Mouse (Mus musculus) adrenal gland, postnatal 10 days (tissue): Measurements from ENCODE around the gene Fbxw8. TPM values are rescaled to one million over a fixed set of nuclear protein-coding genes. Genes with fewer than 3 reads are reported as not detected.

Source experiments
- DNase-seq: peaks from one replicate; pipeline ENCODE4 v3.0.0; 2021; ENCODE audit warnings: mixed read lengths
- total RNA-seq, 2 experiments: library from RNA; stranded (reverse); gene quantifications; 2 replicates each; pipeline ENCODE4 v1.2.3; 2021

Fbxw8 gene
- total RNA-seq, 2 experiments from 2014 or later = 51.8 to 53.4 TPM

- DNase-seq = no peak
These were observed 47.0 kb downstream of the Fbxw8 start for GRCm38 (mm10) chr5:118108124-118108793.

- no peak for DNase-seq
These were observed 48.6 kb downstream of the Fbxw8 start for GRCm38 (mm10) chr5:118106667-118107066.

DNA sequence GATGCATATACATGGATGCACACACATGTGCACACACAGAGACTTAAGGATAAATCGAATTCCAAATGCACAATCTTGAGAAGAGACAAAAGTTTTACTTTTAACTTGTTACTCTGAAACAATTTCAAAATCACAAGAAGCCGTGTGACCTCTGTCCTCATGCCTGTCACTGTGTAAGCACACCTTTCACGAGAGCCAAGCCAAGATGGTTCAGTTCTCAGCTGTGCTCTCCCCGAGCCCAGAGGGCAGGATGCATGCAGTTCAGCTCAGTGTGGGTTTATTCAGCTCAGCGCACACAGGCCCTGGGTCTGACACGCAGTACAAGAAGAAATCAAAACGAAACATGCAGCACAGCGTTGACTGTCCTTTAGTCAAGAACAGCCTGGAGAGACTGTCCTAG is 49.7 kb downstream of the Fbxw8 start:
- no peak for DNase-seq

DNA sequence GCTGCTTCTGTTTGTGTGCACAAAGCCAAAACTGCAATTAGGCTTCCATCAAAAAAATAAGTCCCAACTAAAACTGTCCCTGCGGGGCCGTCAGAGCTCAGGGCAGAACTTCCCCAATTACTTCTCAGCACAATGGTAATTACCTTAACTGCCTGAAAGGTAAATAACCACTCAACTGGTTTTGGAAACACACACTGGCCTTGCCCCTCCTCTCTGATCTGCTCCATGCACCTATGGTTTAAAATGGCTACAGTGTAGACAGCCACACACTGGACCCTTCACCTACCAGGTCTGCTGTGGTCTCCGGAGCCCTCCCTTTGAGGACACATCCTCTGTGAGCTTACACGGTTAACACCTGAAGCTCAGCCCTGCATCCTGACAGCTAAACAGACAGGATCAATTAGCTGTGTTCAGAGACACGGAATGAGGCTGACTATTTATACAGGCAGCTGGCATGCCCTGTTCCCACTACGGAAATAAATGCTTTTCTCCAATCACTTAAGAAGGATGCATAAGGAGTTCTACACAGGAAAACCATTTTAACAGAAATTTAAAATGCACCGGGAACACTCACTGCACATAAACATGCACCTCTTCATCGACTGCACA is 55.3 kb downstream of the Fbxw8 start:
- no peak for DNase-seq

DNA sequence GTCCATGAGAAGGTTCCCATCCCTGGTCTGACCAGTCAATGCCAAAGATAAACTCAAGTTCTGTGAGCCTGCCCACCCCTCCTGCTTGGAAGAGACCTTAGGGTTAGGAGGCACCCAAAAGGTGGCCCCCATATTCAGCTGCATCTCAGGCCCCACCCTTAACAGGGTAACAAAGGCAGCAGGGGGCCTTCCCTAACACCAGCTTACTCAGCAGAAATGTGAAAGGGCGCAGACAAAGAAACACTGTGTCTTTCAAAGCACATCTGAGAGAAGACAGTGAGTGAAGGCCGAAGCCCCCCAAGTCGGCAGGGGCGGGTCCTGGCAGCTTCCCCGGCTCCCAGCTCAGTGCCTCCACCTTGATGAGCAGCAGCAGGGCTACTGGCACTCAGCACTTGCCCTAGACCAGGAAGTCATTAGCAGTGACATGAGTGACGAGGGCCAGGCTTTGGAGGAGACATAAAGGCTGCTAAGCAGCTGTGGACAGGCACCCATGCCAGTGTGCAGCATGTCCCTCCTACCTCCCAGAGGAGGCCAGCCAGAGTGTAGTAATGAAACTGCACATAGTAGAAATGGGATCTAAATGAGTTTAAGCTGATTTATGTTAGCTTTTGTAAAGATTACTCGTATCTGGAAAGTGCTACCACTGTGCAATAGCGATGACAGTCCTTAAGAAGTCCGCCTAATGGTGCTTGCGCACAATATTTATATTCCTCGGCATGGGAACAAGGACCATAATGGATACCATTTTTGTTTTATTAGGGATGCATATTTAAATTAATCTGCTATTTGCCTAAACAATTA is 56.0 kb downstream of the Fbxw8 start:
- no peak for DNase-seq

DNA sequence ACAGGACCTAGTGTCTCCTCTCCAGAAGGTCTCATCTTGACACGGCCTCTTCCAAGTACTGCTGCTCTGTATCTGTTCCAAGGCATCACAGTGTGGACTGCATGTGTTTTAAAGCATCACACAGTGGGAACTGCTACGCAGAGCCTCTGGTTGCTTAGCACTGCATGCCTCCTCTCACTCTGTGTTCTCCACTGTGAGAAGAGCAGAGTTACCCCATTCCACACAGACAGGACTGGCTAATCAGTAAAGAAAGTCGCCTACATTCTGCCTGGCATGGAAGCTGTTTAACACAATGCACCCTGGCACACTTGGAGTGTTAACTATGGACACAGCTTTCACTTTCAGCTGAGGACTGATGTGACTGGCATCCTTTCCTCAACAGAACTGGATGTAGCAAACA is 58.9 kb downstream of the Fbxw8 start:
- DNase-seq = no peak

GRCm38 (mm10) chr5:118095849-118096248 is 59.4 kb downstream of the Fbxw8 start:
- no peak for DNase-seq

DNA sequence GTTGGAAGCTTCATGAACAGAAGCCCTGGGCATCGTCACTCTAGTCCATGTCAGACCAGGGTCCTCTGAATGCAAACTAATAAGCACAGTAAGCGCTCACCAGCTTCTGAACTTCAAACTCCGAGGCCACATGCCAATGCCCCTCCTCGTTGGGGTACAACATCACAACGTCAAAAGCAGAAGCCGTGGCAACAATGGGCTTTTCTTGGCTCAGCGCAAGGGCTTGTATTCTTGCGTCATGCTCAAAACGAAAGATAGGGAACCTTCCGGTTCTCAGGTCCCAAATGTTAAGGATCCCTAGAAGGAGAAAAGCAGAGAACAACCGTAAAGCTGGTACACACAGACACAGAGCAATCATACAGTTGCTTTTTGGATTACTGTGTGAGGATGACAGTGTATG is 59.8 kb downstream of the Fbxw8 start:
- DNase-seq = no peak

DNA sequence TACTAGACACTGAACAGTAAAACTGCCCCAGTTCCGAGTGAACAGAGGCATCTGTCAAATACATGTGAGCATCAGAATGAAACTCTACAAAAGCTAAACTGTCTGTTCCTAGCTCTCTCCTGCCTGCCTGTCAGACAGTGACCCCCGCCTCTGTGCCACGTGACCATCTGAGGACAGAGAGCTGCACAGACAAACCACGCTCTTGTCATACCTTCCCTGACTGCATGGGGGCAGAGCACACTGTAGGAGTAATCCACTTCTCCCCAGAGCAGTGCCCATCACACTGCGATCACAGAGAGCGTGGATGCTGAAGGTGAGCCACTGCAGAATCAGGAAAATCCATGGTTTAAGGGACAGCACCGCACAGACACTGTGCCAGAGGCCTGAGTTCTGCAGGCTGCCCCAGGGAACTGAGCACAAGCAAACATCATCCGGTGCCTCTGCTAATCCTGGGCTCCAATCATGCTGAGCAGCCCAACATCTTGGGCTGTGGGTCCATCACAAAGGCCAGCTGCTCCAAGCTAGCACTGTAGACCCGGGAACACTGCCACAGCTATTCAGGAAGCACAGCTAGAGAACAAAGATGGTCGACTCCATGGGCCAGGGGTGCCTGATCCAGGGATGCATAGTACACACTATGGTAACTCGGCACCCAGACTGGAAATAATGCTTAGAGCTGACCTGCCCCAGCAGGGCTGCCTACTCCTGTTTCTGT is 61.8 kb downstream of the Fbxw8 start:
- DNase-seq = no peak

- DNase-seq = peak; percentile 33
These were observed 64.4 kb downstream of the Fbxw8 start for GRCm38 (mm10) chr5:118090837-118091236.

- no peak for DNase-seq
These were observed 65.2 kb downstream of the Fbxw8 start for GRCm38 (mm10) chr5:118090101-118090500.

DNA sequence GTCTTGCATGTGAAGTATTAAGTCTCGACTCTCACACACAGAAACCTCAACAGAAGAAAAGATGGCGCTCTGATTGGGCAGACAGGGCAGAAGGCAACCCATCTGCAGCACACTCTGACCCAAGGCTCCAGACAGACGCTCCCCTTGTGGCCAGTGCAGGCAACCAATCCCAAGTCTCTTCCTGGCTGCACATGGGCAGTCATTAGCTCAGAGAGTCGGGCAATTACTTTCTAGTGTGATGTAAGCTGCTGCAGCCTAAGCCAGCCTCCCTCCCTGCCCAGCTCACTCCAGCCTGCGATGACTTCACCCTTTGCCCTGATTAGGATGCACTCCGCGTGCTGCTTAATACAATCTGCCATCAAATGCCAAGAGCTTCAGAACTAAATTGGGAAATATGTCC is 66.2 kb downstream of the Fbxw8 start:
- peak; percentile 67 for DNase-seq

GRCm38 (mm10) chr5:118086956-118087355 is 68.3 kb downstream of the Fbxw8 start:
- no peak for DNase-seq

DNA sequence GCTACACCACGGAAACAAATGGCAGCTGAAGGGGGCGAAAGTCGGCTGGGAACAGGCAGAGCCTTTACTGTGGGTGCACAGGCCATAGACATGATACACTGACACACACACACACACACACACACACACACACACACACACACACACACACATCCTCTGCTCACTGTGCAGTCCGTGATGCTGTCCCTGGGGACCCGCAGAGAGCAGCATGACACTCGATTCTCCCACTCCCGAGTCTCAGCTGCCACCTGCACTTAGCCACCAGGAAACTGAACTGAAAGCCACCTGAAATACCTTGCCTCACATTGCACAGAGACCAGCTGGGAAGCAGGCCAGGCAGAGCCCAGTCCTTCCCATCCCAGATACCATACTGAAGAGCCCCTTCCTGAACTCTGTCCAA is 70.0 kb downstream of the Fbxw8 start:
- DNase-seq = no peak

DNA sequence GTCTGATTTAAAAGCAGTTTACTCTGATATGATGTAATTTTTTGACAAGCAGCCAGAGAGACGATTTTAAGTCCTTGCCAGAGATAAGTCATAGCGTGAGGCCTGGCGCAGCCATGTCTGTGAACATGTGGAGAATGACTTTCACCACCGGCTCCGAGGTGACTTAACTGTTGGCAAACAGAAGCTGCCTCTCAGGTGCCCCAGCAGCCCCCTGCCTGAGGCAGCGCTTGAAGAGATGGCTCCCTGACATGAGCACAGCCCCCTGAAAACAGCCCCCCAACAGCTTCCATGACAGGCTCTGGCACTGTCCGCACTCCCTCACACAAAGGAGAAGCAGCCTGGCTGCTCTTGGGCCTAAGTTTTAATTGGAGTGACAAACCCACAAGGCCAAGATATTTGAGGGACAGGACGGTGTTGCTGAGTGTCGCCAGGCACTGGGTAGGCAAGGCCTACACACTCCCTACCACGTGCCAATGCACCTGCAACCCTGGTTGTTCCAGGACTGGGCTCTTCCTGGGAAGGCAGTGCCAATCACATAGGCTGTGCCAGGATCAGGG is 71.0 kb downstream of the Fbxw8 start:
- no peak for DNase-seq

DNA sequence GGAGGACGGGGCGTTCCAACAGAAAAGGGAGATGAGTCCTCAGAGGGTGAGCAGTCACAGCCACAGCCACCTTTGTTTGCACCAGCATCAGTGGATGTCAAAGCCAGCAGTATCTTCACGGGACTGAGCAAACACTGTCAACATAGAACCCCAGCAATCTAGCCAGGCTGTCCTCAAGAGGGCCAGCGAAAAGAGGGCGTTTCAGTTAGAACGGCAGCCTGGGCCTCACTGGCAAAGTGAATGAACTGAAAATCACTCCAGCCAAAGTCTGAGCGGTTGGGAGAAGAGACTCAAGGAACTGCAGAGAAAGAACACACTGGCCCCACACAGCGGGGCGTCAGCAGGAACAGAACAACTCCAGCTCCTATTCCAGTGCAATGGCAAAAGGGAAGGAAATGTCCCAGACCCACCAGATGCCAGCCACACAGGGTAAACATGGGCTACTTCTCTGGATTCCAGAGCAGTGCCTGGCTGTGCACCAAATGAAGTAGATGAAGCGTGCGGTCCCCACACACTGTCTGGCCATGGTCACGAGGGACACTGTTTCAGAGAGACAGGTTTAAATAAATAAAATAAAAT is 72.1 kb downstream of the Fbxw8 start:
- DNase-seq = no peak

- no peak for DNase-seq
These were observed 73.3 kb downstream of the Fbxw8 start for GRCm38 (mm10) chr5:118081996-118082395.

- no peak for DNase-seq
These were observed 73.8 kb downstream of the Fbxw8 start for GRCm38 (mm10) chr5:118081374-118081949.

- DNase-seq = no peak
These were observed 75.4 kb downstream of the Fbxw8 start for GRCm38 (mm10) chr5:118079839-118080250.

- DNase-seq = no peak
These were observed 75.9 kb downstream of the Fbxw8 start for GRCm38 (mm10) chr5:118079354-118079753.

- no peak for DNase-seq
These were observed 76.7 kb downstream of the Fbxw8 start for GRCm38 (mm10) chr5:118078550-118078949.
